Mouse (Mus musculus) adrenal gland, adult 8-10 months (tissue): ENCODE data around the gene Ggcx. TPM values are rescaled to one million over a fixed set of nuclear protein-coding genes. Genes with fewer than 3 reads are reported as not detected.
"Not testable (repeated sequence)": the region's sequence is repeated elsewhere in the genome, so short reads cannot be mapped to it uniquely, and the experiment has no call there.

ENCODE experiments used
- DNase-seq: peaks from one replicate; pipeline ENCODE4 v3.0.0; 2022
- total RNA-seq, 4 experiments: library from RNA; stranded (reverse); gene quantifications; 2 replicates each; pipeline ENCODE4 v1.2.4; 2022

Ggcx gene
- total RNA-seq, 4 experiments from 2014 or later = 58.6 to 91.3 (median 75.3) TPM

DNA sequence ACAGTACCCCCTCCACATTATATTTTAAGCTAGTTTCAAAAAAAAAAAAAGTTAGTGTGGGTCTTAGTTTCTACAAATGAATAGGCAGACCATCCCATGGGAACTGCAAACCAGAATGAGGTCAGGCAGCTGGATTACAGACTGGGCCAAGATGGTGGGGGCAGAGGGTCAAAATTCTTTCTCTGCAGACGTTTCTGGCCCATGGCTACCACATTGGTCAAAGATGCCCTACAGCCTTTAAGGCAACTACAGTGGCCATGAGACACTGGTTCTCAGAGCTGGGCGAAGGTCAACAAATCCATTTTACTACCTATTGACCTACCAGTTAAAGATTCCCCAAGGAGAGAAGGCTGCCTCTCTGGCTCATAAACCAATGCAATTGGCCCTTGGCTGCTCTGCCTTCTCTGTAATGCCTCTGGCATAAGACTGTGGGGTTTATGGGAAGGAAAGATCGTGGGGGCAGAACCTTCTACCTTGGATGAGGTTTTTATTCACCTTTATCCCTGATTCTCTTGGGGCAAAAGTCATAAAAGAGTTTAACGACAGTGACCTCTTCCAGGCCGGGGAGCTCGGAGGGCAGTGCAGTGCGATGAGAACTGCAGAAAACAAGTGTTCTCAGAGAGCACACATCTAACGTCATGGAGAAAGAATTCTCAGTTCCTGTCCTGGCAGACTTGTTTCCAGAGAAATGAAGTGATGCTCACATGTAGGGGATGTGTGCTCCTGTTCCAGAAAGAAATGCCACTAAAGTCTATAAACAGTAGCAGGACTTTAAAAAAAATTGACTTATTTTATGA, 51.5 kb downstream of the Ggcx start:
- no peak for DNase-seq

DNA sequence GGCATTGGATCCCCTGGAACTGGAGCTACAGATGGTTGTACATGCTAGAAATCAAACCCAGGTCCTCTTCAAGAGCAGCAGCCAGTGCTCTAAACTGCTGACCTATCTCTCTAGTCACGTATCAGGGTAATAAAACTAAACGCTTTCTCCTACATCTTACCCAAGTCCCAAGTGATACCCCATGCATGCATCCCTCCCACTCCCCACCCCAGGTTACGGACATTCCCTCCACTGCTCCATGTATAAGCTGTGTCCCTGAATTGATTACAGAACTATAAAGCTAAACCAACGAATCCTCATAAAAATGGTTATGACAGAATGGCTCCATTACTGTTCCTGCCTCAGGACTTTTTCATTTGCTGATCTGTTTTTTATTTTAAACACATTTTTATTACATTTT, 52.1 kb downstream of the Ggcx start:
- DNase-seq = no peak

DNA sequence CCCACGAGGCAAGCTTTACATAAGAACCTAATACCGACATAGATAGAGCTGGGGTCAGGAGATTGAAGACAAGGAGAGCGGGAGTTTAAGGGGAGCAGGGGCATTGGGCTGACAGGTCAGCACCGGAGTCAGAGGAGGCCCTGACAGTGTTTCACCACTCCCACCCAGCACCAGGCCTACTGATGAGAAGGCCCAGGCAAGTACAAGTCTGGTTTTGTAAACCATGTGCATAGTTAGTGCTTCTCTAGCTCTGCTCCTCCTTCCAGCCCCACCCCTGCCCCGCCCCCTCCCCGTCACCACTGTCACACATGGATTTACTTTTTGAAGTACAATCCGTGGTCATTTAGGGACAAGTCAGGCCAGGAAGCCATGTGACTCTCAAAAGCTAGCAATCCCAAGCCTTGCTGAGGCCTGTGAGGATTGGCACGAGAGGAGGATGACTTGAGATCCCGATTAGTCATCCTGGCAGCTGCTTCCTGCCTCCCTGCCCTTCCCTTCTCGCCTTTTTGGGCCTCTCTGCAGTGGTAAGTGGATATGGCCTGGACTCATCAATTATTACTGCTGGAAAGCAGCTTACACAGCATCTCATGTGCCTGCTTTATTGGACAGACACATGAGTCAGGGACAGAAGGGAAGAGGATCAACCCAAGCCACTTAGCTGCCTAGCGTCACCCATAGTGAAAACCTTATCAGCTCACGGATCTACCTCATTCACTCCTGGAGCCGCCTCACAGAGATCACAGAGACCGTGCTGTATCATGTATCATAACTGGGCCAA, 59.3 kb downstream of the Ggcx start:
- DNase-seq = peak; percentile 79

DNA sequence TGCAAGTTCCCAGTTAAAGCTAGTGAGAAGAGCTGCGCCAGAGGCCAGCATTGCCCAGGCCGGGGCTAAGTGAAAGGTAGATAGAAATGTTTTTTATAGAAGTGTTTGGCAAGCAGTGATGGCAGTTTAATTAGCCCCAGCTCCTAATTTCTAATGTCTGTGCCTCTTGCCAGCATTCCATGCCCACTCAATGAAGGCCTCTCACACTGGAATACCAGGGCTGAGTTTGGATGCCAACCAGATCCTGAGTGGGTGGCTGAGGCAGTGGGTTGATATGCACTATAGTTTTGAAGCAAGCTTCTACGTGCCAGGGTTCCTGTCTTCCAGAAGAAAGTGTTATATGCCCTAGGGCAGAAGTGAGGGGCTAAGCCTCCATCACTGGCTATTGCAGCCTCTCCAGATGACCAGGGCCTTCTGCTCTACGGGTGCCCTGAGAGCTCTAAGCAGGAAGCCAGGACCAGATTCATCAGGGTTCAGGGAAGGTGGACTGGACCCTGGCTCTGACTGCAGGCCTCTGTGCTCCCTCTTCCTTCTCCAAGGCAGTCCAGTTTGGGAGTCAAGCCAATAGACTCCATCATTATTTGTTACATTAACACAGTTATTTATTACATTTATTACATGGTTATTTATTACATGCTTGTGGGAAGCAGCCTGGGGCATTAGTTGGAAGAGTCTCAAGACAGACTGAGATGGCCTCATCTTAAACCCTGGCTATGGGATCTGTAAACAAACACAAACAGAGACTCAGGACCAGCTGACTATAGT, 61.3 kb downstream of the Ggcx start:
- DNase-seq = no peak

DNA sequence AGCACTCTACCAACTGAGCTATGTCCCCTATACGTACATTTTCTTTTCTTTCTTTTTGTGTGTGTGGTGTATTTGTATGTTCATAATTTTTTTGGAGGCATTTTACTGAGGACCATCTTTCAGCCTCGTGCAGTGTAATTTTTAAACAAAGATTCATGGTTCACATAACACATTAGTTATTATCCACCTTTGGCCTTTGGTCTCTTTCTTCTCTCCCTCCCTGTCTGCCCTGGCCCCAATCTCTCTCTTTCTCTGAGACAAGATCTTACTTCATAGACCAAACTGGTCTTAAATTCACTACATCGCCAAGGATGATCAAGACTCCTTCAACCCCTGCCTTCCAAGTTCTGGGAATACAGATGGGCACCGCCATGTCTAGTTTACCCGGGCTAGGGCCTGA, 62.7 kb downstream of the Ggcx start:
- DNase-seq = no peak

DNA sequence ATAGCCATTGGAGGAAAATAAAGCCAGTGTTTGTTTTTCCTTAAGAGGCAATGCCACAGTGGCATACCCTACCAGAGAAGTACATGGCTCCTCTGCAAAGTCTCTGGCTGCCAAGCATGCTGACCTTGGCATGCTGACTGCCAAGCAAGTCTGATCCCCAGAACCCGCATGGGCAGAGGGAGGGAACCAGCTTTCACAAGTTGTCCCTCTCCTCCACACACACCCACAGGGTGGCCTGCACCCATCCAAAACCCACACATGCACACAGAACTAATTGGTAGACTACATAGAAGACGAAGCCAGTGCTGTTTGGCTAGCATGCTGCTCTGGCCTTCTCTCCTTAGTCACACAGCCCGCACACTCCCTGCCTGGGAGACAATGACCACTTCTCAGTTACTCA, 63.5 kb downstream of the Ggcx start:
- peak; percentile 47 for DNase-seq

DNA sequence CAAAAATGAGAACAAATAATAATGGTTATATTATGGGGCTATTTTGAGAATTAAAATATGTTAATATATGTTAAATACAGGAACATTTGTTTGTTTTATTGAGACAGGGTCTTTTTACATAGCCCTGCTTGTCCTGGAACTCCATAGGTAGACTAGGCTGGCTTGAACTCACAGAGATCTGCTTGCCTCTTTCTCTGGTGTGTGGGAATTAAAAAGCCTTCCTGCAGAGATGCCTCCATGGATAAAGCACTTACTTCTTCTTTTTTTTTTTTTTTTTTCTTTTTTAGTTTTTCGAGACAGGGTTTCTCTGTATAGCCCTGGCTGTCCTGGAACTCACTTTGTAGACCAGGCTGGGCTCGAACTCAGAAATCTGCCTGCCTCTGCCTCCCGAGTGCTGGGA, 64.6 kb downstream of the Ggcx start:
- not testable (repeated sequence) for DNase-seq

DNA sequence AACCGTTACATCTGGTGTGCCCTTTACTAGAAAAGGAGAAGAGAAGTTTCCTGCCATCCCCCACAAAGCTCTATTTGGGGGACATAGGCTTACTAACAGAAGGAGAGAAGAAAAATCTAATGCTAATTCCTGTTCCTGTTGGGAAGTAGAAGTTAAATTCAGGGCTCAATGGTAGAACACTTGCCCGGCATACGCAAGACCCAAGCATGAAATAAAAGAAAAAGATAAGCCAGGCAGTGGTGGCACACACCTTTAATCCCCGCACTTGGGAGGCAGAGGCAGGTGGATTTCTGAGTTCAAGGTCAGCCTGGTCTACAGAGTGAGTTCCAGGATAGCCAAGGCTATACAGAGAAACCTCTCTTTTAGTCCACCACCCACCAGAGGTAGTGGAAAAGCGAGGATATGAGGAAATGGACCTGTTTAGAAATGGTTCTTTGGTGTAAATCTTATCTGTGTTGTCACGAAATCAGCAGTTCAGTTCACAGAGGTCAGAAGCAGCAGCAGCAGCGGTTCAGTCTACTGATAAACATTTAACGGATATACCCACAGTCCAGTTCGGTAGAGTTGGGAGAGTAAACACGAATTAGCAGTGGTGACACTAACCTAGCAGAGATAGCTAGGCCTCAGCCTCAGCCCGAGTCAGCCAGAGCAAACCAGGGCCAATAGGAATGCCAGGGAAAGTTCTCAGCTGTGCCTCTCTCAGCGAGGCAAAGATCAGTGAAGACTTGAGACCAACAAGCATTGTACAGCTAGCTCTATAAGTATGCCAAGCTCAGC, 65.7 kb downstream of the Ggcx start:
- DNase-seq = no peak

DNA sequence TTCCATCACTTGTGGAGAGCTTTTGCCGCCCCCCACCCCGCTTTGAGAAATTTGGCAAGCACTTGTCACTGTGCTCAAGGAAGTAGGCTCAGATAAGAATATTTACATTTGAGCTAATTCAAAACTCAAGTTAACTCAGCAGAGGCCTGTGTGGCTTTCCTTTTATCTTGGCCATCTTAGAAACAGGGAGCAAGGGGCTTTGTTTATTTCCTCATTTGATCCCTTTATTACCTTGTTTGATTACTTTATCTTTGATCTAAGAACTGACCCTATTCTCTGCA, 66.3 kb downstream of the Ggcx start:
- DNase-seq = no peak

Other genes starting within 250 kb of the Ggcx start
- 1 to 10 TPM; 1.8 to 3.9 (median 2.2) TPM for gene Atoh8, start 178.7 kb upstream of the Ggcx start, total RNA-seq
- not detected for gene Sftpb, start 109.7 kb upstream of the Ggcx start, total RNA-seq
- 10 to 100 TPM; 31.1 to 39.0 (median 34.4) TPM for gene Usp39, start 69.1 kb upstream of the Ggcx start, total RNA-seq
- 10 to 100 TPM; 23.9 to 36.8 (median 29.1) TPM for gene 0610030E20Rik, start 67.0 kb upstream of the Ggcx start, total RNA-seq
- 10 to 100 TPM; 20.0 to 37.7 (median 28.2) TPM for gene Tmem150a, start 58.9 kb upstream of the Ggcx start, total RNA-seq
- 100 to 1,000 TPM; 330 to 558 (median 451) TPM for gene Rnf181, start 47.4 kb upstream of the Ggcx start, total RNA-seq
- gene Vamp5, start 33.8 kb upstream of the Ggcx start, total RNA-seq = 10 to 100 TPM; 37.2 to 56.4 (median 40.4) TPM
- 100 to 1,000 TPM; 142 to 179 (median 157) TPM for gene Vamp8, start 23.6 kb upstream of the Ggcx start, total RNA-seq
- gene Mat2a, start 25.2 kb downstream of the Ggcx start, total RNA-seq = 100 to 1,000 TPM; 191 to 262 (median 238) TPM
- under 1 TPM; 0.43 to 0.52 (median 0.47) TPM for gene Sh2d6, start 107.4 kb downstream of the Ggcx start, total RNA-seq
- 100 to 1,000 TPM in 1 of 4 experiments, 10 to 100 TPM in 3; 49.1 to 110 (median 82.0) TPM for gene Capg, start 130.1 kb downstream of the Ggcx start, total RNA-seq
- gene Elmod3, start 184.1 kb downstream of the Ggcx start, total RNA-seq = 10 to 100 TPM; 19.9 to 35.5 (median 25.5) TPM
- 100 to 1,000 TPM; 269 to 371 (median 318) TPM for gene Retsat, start 184.2 kb downstream of the Ggcx start, total RNA-seq
- gene Tgoln1, start 202.7 kb downstream of the Ggcx start, total RNA-seq = 100 to 1,000 TPM; 238 to 271 (median 258) TPM